Mouse (Mus musculus) ES-CJ7 (cell line): ENCODE measurements around the gene Dnase1l1.

Experiments
- DNase-seq: peaks from one replicate; pipeline ENCODE4 v3.0.0; 2011; ENCODE audit warnings: low read depth, low spot score

The Dnase1l1 gene

GRCm38 (mm10) chrX:74281732-74282394, at the start of gene Dnase1l1, which contains the start of gene Taz:
Gene Dnase1l1, minus strand, starts transcription at chrX:74282337.
Gene Taz, plus strand, starts transcription at chrX:74281912.
- peak; percentile 80 for DNase-seq

- DNase-seq, result no peak
These were observed 48.2 kb upstream of the Dnase1l1 start for GRCm38 (mm10) chrX:74330166-74330930.

- no peak for DNase-seq
These were observed 47.1 kb upstream of the Dnase1l1 start for GRCm38 (mm10) chrX:74329215-74329671.

DNA sequence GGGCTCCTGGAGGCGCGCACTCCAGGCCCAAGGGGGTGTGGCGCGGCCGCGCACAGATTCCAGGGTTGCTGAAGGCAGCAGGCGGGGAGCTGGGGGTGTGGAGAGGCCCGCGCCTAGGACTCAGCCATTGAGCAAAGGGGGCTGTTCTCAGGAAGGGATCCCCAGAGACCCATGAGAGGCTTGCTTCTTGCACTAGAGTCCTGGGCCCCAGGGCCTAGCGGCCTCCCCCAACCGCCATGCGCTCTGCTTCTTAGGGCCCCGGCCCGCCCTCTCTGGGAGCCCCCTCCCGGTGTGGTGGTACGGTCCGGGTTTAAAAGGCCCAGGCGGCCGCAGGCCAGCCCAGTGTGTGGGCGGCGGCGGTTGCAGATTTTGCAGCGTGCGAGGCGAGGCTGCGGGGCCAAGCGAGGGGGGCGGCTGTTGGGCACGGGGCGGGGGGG, 46.6 kb upstream of the Dnase1l1 start, which contains the start of gene Plxna3:
TSS of gene Plxna3 (plus strand) at position 342 of the 437 bp plus-strand sequence.
- peak; percentile 62 for DNase-seq

DNA sequence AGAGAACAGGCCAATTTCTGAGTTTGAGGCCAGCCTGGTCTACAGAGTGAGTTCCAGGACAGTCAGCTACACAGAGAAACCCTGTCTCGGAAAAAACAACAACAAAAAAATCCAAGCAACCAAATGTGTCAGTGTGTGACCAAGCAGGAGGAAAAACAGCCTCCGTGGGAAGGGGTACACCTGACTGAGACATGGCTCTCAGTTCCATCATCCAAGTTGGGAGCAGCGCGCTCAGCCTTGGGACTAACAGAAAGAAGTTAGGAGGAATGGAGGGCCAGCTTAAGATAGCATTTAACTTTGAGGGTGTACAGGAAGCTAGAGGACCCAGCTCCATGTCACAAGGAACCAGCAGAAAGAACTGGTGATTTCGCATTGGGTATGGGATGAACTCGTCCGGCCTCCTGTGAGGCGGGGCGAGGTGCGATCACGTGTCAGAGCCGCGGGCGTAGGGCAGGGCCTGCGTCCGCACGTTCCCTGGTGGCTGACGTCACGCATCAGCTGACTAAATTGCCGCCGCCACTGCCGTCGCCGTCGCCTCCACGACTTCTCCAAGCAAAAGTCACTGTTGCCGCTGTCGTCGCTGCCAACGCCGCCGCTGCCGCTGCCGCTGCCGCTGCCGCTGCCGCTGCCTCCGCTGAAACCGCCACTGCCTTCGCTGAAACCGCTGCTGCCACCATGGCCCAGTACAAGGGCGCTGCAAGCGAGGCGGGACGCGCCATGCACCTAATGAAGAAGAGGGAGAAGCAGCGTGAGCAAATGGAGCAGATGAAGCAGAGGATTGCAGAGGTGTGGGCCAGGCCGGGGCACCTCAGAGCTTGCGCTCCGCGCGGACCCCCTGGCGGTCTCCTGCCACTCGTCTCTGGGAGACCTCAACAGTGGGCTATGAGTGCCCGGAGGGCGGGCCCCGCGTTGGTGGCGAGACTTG, 30.7 kb upstream of the Dnase1l1 start, which contains the start of gene Fam50a:
TSS of gene Fam50a (plus strand) at position 494 of the 925 bp plus-strand sequence.
- DNase-seq, result peak; percentile 85

- peak; percentile 85 for DNase-seq
These were observed 22.9 kb upstream of the Dnase1l1 start, which contains the start of gene Gdi1 for GRCm38 (mm10) chrX:74304867-74305700. Gene Gdi1, plus strand, starts transcription at chrX:74304998.

DNA sequence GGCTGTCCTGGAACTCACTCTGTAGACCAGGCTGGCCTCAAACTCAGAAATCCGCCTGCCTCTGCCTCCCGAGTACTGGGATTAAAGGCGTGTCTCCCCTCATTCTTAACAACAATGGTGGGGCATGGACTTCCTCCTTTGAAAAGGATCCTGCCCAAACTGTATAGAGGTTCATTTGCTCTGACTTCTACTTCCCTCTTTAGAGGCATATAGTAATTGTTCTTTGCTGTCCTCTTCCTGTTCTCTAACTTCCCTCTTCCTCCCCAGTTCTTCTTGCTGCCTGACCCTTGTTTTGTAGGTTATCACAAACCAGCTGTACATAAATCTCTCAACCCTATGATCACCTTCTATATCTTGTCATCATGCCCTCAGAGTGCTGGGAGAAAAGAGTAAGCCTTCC, 17.6 kb upstream of the Dnase1l1 start:
- no peak for DNase-seq

DNA sequence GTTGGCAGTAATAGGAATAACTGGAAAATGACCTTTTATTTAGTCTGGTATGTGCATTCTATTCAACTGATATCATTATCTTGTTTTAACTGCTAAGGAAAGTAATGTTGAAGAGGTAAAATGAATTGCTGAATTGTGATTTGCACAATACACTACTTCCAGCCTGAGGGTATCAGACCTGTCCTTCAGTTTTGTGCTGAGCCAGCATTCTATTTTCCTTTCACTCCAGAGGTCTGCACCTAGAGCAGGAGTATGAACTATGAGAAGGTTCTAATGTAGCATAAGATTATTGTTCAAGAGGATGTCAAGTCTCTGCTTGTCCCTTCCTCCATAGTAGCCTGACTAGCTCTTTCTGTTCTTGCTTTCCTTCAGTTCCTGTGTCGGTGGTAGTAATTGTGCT, 16.2 kb upstream of the Dnase1l1 start:
- DNase-seq, result no peak

DNA sequence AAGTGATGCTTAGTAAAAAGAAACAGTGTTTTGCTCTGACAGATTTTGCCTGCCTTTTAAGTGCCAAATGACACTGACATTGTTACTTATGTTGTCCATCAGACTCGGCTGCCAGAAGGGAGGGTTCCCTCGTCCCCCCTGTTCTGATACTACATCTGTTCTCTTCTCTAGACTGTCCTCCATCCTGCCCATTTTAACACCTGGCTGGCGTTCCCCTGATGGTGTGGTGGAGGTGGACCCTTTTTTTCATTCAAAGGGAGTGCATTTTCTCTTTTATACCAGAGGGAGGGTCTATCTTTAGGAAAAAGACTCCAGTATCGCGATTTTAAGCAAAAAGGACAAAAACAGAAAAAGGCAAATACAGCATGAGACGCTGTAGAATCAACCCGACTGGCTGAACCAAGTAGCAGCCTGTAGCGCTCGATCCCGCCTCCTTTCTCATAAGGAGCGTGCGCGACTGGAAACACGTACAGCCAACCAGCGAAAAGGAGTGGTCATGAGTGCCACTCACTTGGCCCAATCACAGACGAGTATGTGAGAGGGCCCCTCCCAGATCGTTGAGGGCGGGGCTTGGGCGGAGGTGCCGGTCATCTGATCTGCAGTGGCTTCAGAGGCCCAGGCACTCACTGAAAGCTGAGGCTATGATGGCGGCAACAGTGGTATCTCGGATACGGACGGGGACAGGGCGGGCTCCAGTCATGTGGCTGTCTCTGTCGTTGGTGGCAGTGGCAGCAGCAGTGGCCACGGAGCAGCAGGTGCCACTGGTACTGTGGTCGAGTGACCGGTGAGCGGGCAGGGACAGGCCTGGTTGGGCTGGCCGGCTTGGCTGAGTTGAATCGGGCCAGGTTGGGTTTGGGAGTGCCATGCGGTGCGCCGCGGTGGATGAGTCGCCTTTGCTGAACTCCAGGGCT, 14.7 kb upstream of the Dnase1l1 start, which contains the start of gene Atp6ap1:
TSS of gene Atp6ap1 (plus strand) at position 560 of the 911 bp plus-strand sequence.
- peak; percentile 95 for DNase-seq

DNA sequence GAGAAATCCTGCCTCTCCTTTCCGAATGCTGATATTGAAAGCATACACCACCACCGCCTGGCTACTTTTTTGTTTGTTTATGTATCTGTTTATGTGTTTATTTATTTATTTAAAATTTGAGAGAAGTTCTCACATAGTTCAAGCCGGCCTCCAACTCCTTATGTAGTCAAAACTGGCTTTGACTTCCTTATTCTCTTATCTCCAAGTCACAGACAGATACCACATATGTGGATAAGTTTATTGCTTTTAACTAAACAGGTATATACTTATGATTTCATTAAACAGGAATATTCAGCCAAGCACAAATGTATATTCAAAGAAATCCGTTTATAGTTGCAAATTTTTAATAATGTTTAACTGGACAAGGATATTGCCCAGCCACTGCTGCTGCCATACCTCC, 11.3 kb upstream of the Dnase1l1 start:
- DNase-seq, result no peak

- no peak for DNase-seq
These were observed 928 bp upstream of the Dnase1l1 start for GRCm38 (mm10) chrX:74283092-74283437.

DNA sequence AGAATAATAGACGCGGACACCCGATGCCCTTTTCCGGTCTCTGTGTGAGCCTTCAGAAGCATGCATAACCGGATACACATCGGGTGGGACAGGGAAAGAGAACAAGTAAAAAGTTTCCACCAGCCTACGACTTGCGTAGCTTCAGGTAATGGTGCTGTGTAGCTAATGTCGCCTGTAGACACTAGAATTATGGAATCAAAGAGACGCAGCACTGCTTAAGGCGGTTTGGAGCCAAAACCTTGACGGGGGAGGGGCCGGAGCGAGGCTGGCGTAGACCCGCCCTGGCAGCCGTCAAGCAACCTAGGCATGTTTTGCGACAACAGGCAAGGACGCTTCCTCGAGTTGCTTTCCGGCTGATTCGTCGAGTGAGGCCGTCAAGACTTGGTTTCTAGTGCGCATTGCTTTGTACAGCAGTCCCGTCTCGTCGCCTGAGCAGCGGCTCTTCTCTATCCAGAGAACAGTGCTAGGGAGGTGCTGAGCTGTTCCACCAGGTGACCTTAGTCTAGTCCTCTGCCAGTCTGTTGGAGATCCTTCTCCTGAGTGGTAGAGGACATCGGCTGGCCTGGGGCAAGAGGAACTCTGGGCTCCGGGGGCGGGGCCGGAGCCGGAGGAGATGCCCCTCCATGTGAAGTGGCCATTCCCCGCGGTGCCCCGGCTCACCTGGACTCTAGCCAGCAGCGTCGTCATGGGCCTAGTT, 406 bp upstream of the Dnase1l1 start:
- peak; percentile 90 for DNase-seq

- DNase-seq, result no peak
These were observed 951 bp downstream of the Dnase1l1 start for GRCm38 (mm10) chrX:74281041-74281731.

GRCm38 (mm10) chrX:74277916-74278315, 4.2 kb downstream of the Dnase1l1 start:
- no peak for DNase-seq

DNA sequence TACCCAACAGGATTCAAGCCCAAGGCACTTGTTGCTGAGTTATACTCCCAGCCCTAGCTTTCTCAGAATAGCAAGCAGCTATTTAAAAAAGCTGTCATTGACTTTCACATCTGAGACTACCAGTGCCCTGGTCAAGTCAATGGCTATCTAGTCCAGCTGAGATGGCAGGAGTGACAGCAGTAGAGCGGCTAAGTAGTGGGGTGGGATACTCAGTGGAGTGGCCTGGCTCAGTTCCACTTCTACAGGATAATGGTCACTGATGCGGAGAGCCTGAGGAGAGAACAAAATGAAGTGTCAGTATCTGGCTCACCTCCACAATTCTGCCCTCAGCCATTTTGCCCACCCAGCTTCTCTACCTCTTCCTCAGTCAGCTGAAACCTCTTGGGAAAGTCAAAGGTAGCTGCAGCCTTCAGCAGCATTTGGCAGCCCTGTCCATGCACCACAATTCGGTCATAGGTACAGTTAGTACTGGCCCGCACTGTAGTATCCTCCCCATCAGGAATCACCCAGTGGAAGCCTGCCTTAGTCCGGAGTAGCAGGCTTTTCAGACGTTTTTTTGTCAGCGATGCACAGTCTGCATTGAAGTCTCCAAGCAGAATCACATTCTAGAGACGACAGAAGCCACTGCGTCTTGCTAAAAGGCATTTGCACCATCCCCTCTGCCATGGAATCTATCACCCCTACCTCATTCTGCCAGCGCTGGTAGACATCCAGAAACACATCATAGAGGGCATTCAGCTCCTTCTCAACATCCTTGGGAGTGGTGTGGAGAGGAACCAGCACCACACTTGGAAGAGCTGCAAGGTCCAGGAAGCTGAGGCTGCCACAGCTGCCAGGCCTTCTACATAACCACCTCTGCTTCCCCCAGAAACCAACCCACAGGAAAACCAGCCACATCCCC, 8.5 kb downstream of the Dnase1l1 start:
- DNase-seq, result peak; percentile 28

GRCm38 (mm10) chrX:74270902-74271551, 11.1 kb downstream of the Dnase1l1 start:
- peak; percentile 32 for DNase-seq
